Mouse (Mus musculus): ENCODE data around the gene Pds5b. TPM values are rescaled to one million over a fixed set of nuclear protein-coding genes. Genes with fewer than 3 reads are reported as not detected.
"Not testable (repeated sequence)": the region's sequence is repeated elsewhere in the genome, so short reads cannot be mapped to it uniquely, and the experiment has no call there.

Pds5b gene
- polyA plus RNA-seq, 1 experiment from 2014 or later: 28.5 TPM

- ATAC-seq (replicated peaks; ENCODE audit: insufficient number of reproducible peaks, low FRiP score, low TSS enrichment): no peak
- H3K4me2 ChIP-seq: no peak overlapping the region
Measured at GRCm38 (mm10) chr5:150713431-150713830, 39.9 kb downstream of the Pds5b start.

DNA sequence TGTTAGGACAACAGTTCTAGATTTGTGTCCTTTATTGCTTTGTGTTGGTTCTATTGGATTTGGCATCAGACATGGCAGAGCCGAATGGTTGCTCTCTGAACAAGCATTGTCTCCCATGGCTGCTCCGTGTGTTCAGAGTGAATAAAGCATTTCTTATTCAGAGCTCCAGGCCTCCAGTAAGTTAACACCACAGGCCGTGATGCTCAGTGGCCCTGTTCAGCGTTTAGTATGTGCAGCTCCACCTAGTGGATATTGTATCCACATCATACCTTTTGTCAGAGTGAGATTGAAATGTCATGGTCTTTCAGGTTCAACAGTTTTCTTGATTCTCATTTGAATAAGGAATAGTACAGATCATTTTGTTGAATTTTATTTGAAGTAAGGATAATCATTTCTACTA, 44.2 kb downstream of the Pds5b start:
- ATAC-seq (replicated peaks; ENCODE audit: insufficient number of reproducible peaks, low FRiP score, low TSS enrichment): no peak
- WGBS (ENCODE audit: insufficient replicate concordance): 26% methylated on average over 4 of the region's 4 CpGs

More at GRCm38 (mm10) chr5:150713431-150713830, 39.9 kb downstream of the Pds5b start:
- H3K9ac ChIP-seq (ENCODE audit: low read depth, low read length): no peak overlapping the region
- H3K36me3 ChIP-seq (ENCODE audit: control insufficient read depth, insufficient read depth, low read length): no peaks in the 10 kb centered on the region
- no peak overlapping the region for H3K4me3 ChIP-seq (ENCODE audit: low read depth, low read length)
- H3K9me3 ChIP-seq (replicated peaks; ENCODE audit: control insufficient read depth, low read length): no peaks in the 10 kb centered on the region
- H3K4me1 ChIP-seq (ENCODE audit: control insufficient read depth, insufficient read depth, low read length): peaks cover 16% of the 10 kb centered on the region
- no peak overlapping the region for H3K27ac ChIP-seq (ENCODE audit: low read depth, low read length)
- H3K27me3 ChIP-seq (ENCODE audit: control insufficient read depth, insufficient read depth, low read length): no peaks in the 10 kb centered on the region

GRCm38 (mm10) chr5:150724641-150725040, 51.1 kb downstream of the Pds5b start:
- Histone ChIP-seq H3K36me3 (ENCODE audit: control insufficient read depth, insufficient read depth, low read length) (0 out of 2 replicates have a peak, but pooled peaks cover 3% of the 10 kb centered on the region), H3K27ac (ENCODE audit: low read depth, low read length) (no peak overlapping the region), H3K4me1 (ENCODE audit: control insufficient read depth, insufficient read depth, low read length) (no peaks in the 10 kb centered on the region), H3K9me3 (replicated peaks; ENCODE audit: control insufficient read depth, low read length) (no peaks in the 10 kb centered on the region), H3K4me3 (ENCODE audit: low read depth, low read length) (no peak overlapping the region), H3K27me3 (ENCODE audit: control insufficient read depth, insufficient read depth, low read length) (no peaks in the 10 kb centered on the region), H3K4me2 (no peak overlapping the region), H3K9ac (ENCODE audit: low read depth, low read length) (no peak overlapping the region)
- WGBS (ENCODE audit: insufficient replicate concordance): 37% methylated on average over 1 of the region's 1 CpGs
- no peak for ATAC-seq (replicated peaks; ENCODE audit: insufficient number of reproducible peaks, low FRiP score, low TSS enrichment)

More for the DNA sequence above, 44.2 kb downstream of the Pds5b start:
- no peak overlapping the region for H3K27ac ChIP-seq (ENCODE audit: low read depth, low read length)
- H3K4me2 ChIP-seq: no peak overlapping the region
- 0 out of 2 replicates have a peak, but pooled peaks cover 3% of the 10 kb centered on the region for H3K36me3 ChIP-seq (ENCODE audit: control insufficient read depth, insufficient read depth, low read length)
- no peak overlapping the region for H3K9ac ChIP-seq (ENCODE audit: low read depth, low read length)
- no peaks in the 10 kb centered on the region for H3K27me3 ChIP-seq (ENCODE audit: control insufficient read depth, insufficient read depth, low read length)
- peaks cover 4% of the 10 kb centered on the region; the same call in 1 of the 2 replicates for H3K4me1 ChIP-seq (ENCODE audit: control insufficient read depth, insufficient read depth, low read length)
- no peaks in the 10 kb centered on the region for H3K9me3 ChIP-seq (replicated peaks; ENCODE audit: control insufficient read depth, low read length)
- H3K4me3 ChIP-seq (ENCODE audit: low read depth, low read length): no peak overlapping the region

DNA sequence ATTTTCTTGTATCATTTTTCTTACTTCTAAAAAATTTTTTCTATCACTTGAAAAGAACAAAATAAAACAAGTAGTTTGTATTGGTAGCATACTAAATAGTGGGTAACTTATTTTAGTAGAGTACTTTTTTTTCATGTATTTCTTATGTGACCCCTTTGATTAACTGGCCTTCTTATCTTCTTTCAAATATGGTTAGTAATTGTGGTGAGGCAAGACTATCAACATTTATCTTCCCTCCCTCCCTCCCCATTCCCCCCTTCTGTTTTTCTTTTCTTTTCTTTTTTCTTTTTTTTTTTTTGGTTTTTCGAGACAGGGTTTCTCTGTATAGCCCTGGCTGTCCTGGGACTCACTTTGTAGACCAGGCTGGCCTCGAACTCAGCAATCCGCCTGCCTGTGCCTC, 63.5 kb downstream of the Pds5b start:
- not testable (repeated sequence) for H3K36me3 ChIP-seq (ENCODE audit: control insufficient read depth, insufficient read depth, low read length); H3K4me3 ChIP-seq (ENCODE audit: low read depth, low read length); H3K27ac ChIP-seq (ENCODE audit: low read depth, low read length); H3K27me3 ChIP-seq (ENCODE audit: control insufficient read depth, insufficient read depth, low read length); H3K4me1 ChIP-seq (ENCODE audit: control insufficient read depth, insufficient read depth, low read length); H3K4me2 ChIP-seq; ATAC-seq (replicated peaks; ENCODE audit: insufficient number of reproducible peaks, low FRiP score, low TSS enrichment); H3K9me3 ChIP-seq (replicated peaks; ENCODE audit: control insufficient read depth, low read length); H3K9ac ChIP-seq (ENCODE audit: low read depth, low read length)
- WGBS (ENCODE audit: insufficient replicate concordance): 89% methylated on average over 3 of the region's 3 CpGs

GRCm38 (mm10) chr5:150739311-150739710, 65.8 kb downstream of the Pds5b start:
- Histone ChIP-seq H3K4me2 (no peak overlapping the region), H3K27ac (ENCODE audit: low read depth, low read length) (no peak overlapping the region)
- WGBS (ENCODE audit: insufficient replicate concordance): 89% methylated on average over 7 of the region's 7 CpGs

GRCm38 (mm10) chr5:150740597-150740996, 67.1 kb downstream of the Pds5b start:
- no peak for ATAC-seq (replicated peaks; ENCODE audit: insufficient number of reproducible peaks, low FRiP score, low TSS enrichment)
- H3K27ac ChIP-seq (ENCODE audit: low read depth, low read length): no peak overlapping the region
- H3K27me3 ChIP-seq (ENCODE audit: control insufficient read depth, insufficient read depth, low read length): no peaks in the 10 kb centered on the region
- no peak overlapping the region for H3K4me2 ChIP-seq
- H3K4me1 ChIP-seq (ENCODE audit: control insufficient read depth, insufficient read depth, low read length): no peaks in the 10 kb centered on the region
- no peaks in the 10 kb centered on the region; the same call in none of the 2 replicates for H3K36me3 ChIP-seq (ENCODE audit: control insufficient read depth, insufficient read depth, low read length)
- H3K4me3 ChIP-seq (ENCODE audit: low read depth, low read length): no peak overlapping the region
- WGBS (ENCODE audit: insufficient replicate concordance): 84% methylated on average over 1 of the region's 2 CpGs
- no peak overlapping the region for H3K9ac ChIP-seq (ENCODE audit: low read depth, low read length)
- H3K9me3 ChIP-seq (replicated peaks; ENCODE audit: control insufficient read depth, low read length): no peaks in the 10 kb centered on the region

More at GRCm38 (mm10) chr5:150739311-150739710, 65.8 kb downstream of the Pds5b start:
- no peaks in the 10 kb centered on the region; the same call in none of the 2 replicates for H3K36me3 ChIP-seq (ENCODE audit: control insufficient read depth, insufficient read depth, low read length)
- no peaks in the 10 kb centered on the region for H3K27me3 ChIP-seq (ENCODE audit: control insufficient read depth, insufficient read depth, low read length)
- no peaks in the 10 kb centered on the region for H3K4me1 ChIP-seq (ENCODE audit: control insufficient read depth, insufficient read depth, low read length)
- no peak for ATAC-seq (replicated peaks; ENCODE audit: insufficient number of reproducible peaks, low FRiP score, low TSS enrichment)
- H3K4me3 ChIP-seq (ENCODE audit: low read depth, low read length): no peak overlapping the region
- H3K9ac ChIP-seq (ENCODE audit: low read depth, low read length): no peak overlapping the region
- no peaks in the 10 kb centered on the region for H3K9me3 ChIP-seq (replicated peaks; ENCODE audit: control insufficient read depth, low read length)

DNA sequence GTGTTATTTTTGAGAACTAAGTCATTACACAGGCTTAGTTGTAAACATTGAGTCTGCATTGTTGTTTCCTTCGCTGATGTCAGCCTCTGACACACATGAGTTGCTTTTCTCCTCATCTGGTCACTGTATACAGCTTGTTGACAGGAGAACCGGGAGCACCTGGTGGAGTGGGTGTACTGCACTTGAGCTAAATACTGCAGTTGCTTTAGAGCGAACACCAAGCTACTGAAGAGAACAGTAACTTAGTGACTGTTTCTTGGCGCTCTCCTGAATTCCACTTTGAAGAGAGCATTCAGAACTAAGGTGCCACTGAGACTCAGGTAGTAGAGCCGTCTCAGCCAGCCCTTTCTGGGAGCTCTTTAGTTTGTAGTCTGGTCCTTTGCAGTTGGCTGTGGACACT, 83.1 kb downstream of the Pds5b start:
- no peak overlapping the region for H3K9ac ChIP-seq (ENCODE audit: low read depth, low read length)
- H3K4me1 ChIP-seq (ENCODE audit: control insufficient read depth, insufficient read depth, low read length): no peaks in the 10 kb centered on the region
- no peak overlapping the region for H3K4me2 ChIP-seq
- 87% methylated on average over 5 of the region's 5 CpGs for WGBS (ENCODE audit: insufficient replicate concordance)
- H3K9me3 ChIP-seq (replicated peaks; ENCODE audit: control insufficient read depth, low read length): no peaks in the 10 kb centered on the region
- ATAC-seq (replicated peaks; ENCODE audit: insufficient number of reproducible peaks, low FRiP score, low TSS enrichment): no peak
- no peak overlapping the region for H3K27ac ChIP-seq (ENCODE audit: low read depth, low read length)
- peaks cover 2% of the 10 kb centered on the region; the same call in 1 of the 2 replicates for H3K36me3 ChIP-seq (ENCODE audit: control insufficient read depth, insufficient read depth, low read length)
- H3K27me3 ChIP-seq (ENCODE audit: control insufficient read depth, insufficient read depth, low read length): no peaks in the 10 kb centered on the region
- no peak overlapping the region for H3K4me3 ChIP-seq (ENCODE audit: low read depth, low read length)

GRCm38 (mm10) chr5:150772403-150772802, 98.9 kb downstream of the Pds5b start:
- Histone ChIP-seq H3K27ac (ENCODE audit: low read depth, low read length) (no peak overlapping the region), H3K4me3 (ENCODE audit: low read depth, low read length) (no peak overlapping the region), H3K4me1 (ENCODE audit: control insufficient read depth, insufficient read depth, low read length) (peaks cover 11% of the 10 kb centered on the region), H3K9me3 (replicated peaks; ENCODE audit: control insufficient read depth, low read length) (no peaks in the 10 kb centered on the region), H3K9ac (ENCODE audit: low read depth, low read length) (no peak overlapping the region), H3K27me3 (ENCODE audit: control insufficient read depth, insufficient read depth, low read length) (no peaks in the 10 kb centered on the region), H3K4me2 (no peak overlapping the region), H3K36me3 (ENCODE audit: control insufficient read depth, insufficient read depth, low read length) (peaks cover 7% of the 10 kb centered on the region)
- WGBS (ENCODE audit: insufficient replicate concordance): 34% methylated on average over 5 of the region's 5 CpGs
- ATAC-seq (replicated peaks; ENCODE audit: insufficient number of reproducible peaks, low FRiP score, low TSS enrichment): no peak

DNA sequence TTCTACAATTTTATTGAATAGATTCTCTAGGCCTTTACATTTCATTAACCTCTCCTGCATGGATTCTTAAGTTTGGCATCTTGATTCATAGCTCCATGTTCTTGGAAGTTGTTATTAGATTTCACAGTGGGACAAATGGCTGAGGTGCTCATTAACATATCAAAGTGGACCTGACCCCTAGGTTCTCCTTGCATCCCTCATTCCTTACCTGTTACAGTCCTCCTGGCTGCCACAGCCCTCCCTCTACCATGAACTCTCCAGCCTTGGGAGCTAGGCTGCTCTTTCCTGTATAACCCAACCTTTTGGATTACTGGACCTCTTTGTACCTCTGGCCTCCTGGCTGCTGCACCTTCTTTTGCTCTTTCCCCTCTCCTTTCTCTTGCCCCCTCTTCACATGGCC, 99.5 kb downstream of the Pds5b start:
- no peaks in the 10 kb centered on the region for H3K9me3 ChIP-seq (replicated peaks; ENCODE audit: control insufficient read depth, low read length)
- H3K4me3 ChIP-seq (ENCODE audit: low read depth, low read length): no peak overlapping the region
- H3K27ac ChIP-seq (ENCODE audit: low read depth, low read length): no peak overlapping the region
- H3K4me2 ChIP-seq: no peak overlapping the region
- no peak for ATAC-seq (replicated peaks; ENCODE audit: insufficient number of reproducible peaks, low FRiP score, low TSS enrichment)
- no peaks in the 10 kb centered on the region for H3K27me3 ChIP-seq (ENCODE audit: control insufficient read depth, insufficient read depth, low read length)
- peaks cover 7% of the 10 kb centered on the region for H3K36me3 ChIP-seq (ENCODE audit: control insufficient read depth, insufficient read depth, low read length)
- H3K4me1 ChIP-seq (ENCODE audit: control insufficient read depth, insufficient read depth, low read length): peaks cover 11% of the 10 kb centered on the region
- no peak overlapping the region for H3K9ac ChIP-seq (ENCODE audit: low read depth, low read length)

All from heart, embryonic 11.5 days (tissue).